Mouse (Mus musculus) embryonic facial prominence, embryonic 12.5 days (tissue): ENCODE results near the gene Atp2b2. TPM values are rescaled to one million over a fixed set of nuclear protein-coding genes. Genes with fewer than 3 reads are reported as not detected.

Experiments used
- ATAC-seq: fragments of 200-750 bp; cut with Nextera tagmentation; 2 replicates; pipeline ENCODE4 v1.8.0; 2017; ENCODE audit not compliant: insufficient number of reproducible peaks, insufficient read depth, low FRiP score, low TSS enrichment
- H3K27ac ChIP-seq: fragments of 300-500 bp; sonication (generic); 2 replicates; pipeline ENCODE4 v1.5.1; 2016; ENCODE audit warnings: mild to moderate bottlenecking
- H3K27me3 ChIP-seq: fragments of 300-500 bp; sonication (generic); 2 replicates; pipeline ENCODE4 v1.6.1; 2016; ENCODE audit warnings: mild to moderate bottlenecking, moderate library complexity
- H3K36me3 ChIP-seq: fragments of 300-500 bp; sonication (generic); 2 replicates; pipeline ENCODE4 v1.6.1; 2016; ENCODE audit warnings: mild to moderate bottlenecking
- H3K4me1 ChIP-seq: fragments of 300-500 bp; sonication (generic); 2 replicates; pipeline ENCODE4 v1.6.1; 2016
- H3K4me2 ChIP-seq: fragments of 300-500 bp; sonication (generic); replicated peaks from 2 replicates; pipeline ENCODE4 v1.6.1; 2016; ENCODE audit warnings: mild to moderate bottlenecking, moderate library complexity
- H3K4me3 ChIP-seq: fragments of 300-500 bp; sonication (generic); 2 replicates; pipeline ENCODE4 v1.5.1; 2016; ENCODE audit warnings: mild to moderate bottlenecking
- H3K9ac ChIP-seq: fragments of 300-500 bp; sonication (generic); 2 replicates; pipeline ENCODE4 v1.6.1; 2016; ENCODE audit warnings: mild to moderate bottlenecking, moderate library complexity
- H3K9me3 ChIP-seq: fragments of 300-500 bp; sonication (generic); 2 replicates; pipeline ENCODE4 v1.6.1; 2016; ENCODE audit warnings: mild to moderate bottlenecking, moderate library complexity
- WGBS: fragments of 180-500 bp; shearing (Covaris S2); methylation state at CpG from one replicate; pipeline ENCODE4 v1.1.7; 2016; 5-methylcytosine and 5-hydroxymethylcytosine counted together
- polyA plus RNA-seq: library from polyadenylated mRNA; unstranded; fragments of >200 nt; fragmentation: Nextera tagmentation; extraction: Ambion mirVana; gene quantifications from 2 replicates; pipeline ENCODE4 v1.2.1, GENCODE M21; 2016

Atp2b2 gene
- polyA plus RNA-seq, 1 experiment from 2014 or later: 1.9 TPM

DNA sequence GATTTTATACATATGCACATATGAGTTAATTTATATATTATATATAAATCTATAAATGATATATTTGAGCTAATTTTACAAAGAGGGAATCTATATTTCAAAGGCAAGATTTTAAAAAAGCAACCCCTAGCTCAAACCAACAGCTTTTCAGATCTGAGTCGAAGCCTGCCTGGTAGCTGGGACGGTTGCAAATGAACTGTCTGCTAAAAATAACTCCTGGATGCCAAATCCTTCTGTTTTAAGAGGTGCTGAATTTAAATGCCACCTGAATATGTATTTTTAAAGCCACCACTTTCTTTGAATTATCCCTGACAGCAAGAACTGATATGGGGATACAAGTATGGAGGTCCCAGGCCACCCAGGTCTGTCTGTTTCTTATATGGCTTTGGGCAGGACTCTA, 193.8 kb downstream of the Atp2b2 start:
- no peak for ATAC-seq
- 76% methylated on average over 2 of the region's 2 CpGs for WGBS
- Histone ChIP-seq H3K27ac (no peak overlapping the region), H3K9ac (no peak overlapping the region), H3K4me1 (no peaks in the 10 kb centered on the region), H3K9me3 (no peaks in the 10 kb centered on the region), H3K4me2 (no peak overlapping the region), H3K27me3 (no peaks in the 10 kb centered on the region), H3K36me3 (no peaks in the 10 kb centered on the region), H3K4me3 (no peak overlapping the region)

DNA sequence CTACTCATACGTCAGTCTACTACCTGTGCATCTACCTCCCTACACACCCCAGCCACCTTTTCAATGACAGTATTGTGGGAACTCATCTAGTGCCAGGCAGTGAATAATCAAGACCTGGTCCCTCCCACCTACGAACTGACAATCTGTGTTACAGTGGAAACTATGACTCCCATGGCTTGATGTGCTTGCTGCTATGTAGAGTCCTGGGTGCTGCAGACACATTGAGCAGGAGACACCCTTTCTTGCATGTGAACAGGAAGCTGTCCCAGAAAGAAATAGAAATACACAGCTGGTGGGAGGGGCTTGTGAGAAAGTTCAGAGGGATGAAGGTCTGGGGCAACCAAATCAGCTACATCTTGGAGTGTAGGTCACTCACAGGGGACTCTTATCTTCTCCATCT, 195.3 kb downstream of the Atp2b2 start:
- H3K4me1 ChIP-seq: no peaks in the 10 kb centered on the region
- no peak overlapping the region for H3K9ac ChIP-seq
- no peak overlapping the region for H3K27ac ChIP-seq
- H3K36me3 ChIP-seq: no peaks in the 10 kb centered on the region
- 64% methylated on average over 2 of the region's 2 CpGs for WGBS
- no peak overlapping the region for H3K4me2 ChIP-seq
- no peaks in the 10 kb centered on the region for H3K27me3 ChIP-seq
- H3K9me3 ChIP-seq: no peaks in the 10 kb centered on the region
- ATAC-seq: no peak
- H3K4me3 ChIP-seq: no peak overlapping the region

DNA sequence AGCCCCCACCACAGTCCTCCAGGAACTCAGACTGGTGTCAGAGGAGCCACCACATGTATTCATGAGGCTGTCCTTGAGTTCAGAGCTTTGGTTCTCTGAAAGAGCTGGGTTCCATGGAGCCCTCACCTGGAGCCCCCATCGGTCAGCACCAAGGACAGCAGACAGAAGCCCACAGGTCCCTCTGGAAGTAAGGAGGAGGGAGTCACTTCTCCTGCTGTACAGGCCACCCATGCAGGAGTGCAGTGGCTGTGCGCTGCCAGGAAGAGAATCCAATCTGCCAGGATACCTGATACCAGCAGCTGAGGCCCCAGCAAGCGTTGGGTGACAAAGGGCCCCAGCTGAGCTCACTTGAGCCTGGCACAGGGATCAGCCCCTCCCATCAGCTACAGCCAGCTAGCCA, 199.2 kb downstream of the Atp2b2 start:
- H3K4me2 ChIP-seq: no peak overlapping the region
- H3K9ac ChIP-seq: no peak overlapping the region
- no peaks in the 10 kb centered on the region for H3K27me3 ChIP-seq
- no peak overlapping the region for H3K4me3 ChIP-seq
- no peaks in the 10 kb centered on the region for H3K9me3 ChIP-seq
- ATAC-seq: no peak
- no peaks in the 10 kb centered on the region for H3K4me1 ChIP-seq
- 7% methylated on average over 3 of the region's 3 CpGs for WGBS
- no peaks in the 10 kb centered on the region for H3K36me3 ChIP-seq
- H3K27ac ChIP-seq: no peak overlapping the region

DNA sequence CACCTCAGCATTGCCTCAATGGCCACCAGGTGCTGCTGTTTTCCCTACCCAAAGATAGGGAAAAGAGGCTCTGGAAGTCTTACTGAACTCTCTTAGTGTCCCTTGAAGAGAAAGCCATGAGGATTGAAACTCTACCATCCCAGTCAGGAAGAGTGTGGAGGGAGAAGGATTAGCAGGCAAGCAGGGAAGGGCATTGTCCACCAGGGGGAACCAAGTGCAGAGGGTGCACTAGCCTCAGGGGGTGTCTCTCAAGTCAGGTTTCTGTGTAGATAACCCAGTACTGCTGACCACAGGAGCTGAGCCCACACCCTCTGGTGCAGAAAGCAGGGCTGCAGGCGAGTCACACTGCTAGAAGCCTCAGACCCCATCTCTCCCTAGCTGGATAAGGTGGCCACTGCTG, 203.9 kb downstream of the Atp2b2 start:
- H3K4me1 ChIP-seq: no peaks in the 10 kb centered on the region
- H3K27me3 ChIP-seq: no peaks in the 10 kb centered on the region
- no peak overlapping the region for H3K9ac ChIP-seq
- H3K4me3 ChIP-seq: no peak overlapping the region
- H3K4me2 ChIP-seq: no peak overlapping the region
- no peak overlapping the region for H3K27ac ChIP-seq
- no peak for ATAC-seq
- no peaks in the 10 kb centered on the region for H3K36me3 ChIP-seq
- no peaks in the 10 kb centered on the region for H3K9me3 ChIP-seq
- WGBS: 45% methylated on average over 1 of the region's 1 CpGs

DNA sequence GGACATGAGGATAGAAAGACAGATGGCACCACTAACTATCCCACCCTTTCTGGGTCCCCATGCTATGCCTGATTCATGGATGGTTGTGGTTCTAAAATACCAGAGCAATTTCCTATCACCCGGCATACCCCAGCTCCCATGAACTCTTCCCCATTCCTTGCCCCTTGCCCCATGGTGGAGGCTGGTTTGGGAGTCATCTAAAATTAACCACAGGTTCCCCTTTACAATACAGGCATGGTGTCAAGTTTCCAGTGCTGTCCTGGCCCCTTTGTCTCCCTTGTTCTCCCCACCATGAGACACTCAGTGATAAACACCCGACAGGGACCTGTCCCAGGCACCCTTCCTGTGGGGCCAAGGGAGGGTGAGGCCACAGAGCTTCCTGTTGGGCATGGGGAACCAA, 204.7 kb downstream of the Atp2b2 start:
- Histone ChIP-seq H3K4me2 (no peak overlapping the region), H3K36me3 (no peaks in the 10 kb centered on the region), H3K9ac (no peak overlapping the region), H3K27ac (no peak overlapping the region), H3K27me3 (no peaks in the 10 kb centered on the region), H3K9me3 (no peaks in the 10 kb centered on the region), H3K4me3 (no peak overlapping the region), H3K4me1 (no peaks in the 10 kb centered on the region)
- no peak for ATAC-seq
- 64% methylated on average over 2 of the region's 2 CpGs for WGBS

GRCm38 (mm10) chr6:113836545-113836944, 205.9 kb downstream of the Atp2b2 start:
- Histone ChIP-seq H3K4me1 (no peaks in the 10 kb centered on the region), H3K4me3 (no peak overlapping the region), H3K9ac (no peak overlapping the region), H3K36me3 (no peaks in the 10 kb centered on the region), H3K4me2 (no peak overlapping the region), H3K27ac (no peak overlapping the region), H3K9me3 (no peaks in the 10 kb centered on the region), H3K27me3 (no peaks in the 10 kb centered on the region)
- ATAC-seq: no peak
- WGBS: 65% methylated on average over 3 of the region's 3 CpGs

- Histone ChIP-seq H3K4me2 (no peak overlapping the region), H3K4me1 (no peaks in the 10 kb centered on the region), H3K4me3 (no peak overlapping the region), H3K36me3 (no peaks in the 10 kb centered on the region), H3K9ac (no peak overlapping the region), H3K27me3 (no peaks in the 10 kb centered on the region), H3K27ac (no peak overlapping the region), H3K9me3 (no peaks in the 10 kb centered on the region)
- no peak for ATAC-seq
- 93% methylated on average over 2 of the region's 2 CpGs for WGBS
Measured at GRCm38 (mm10) chr6:113830463-113830862, 211.9 kb downstream of the Atp2b2 start.

- Histone ChIP-seq H3K27ac (no peak overlapping the region), H3K4me2 (no peak overlapping the region), H3K9ac (no peak overlapping the region), H3K9me3 (no peaks in the 10 kb centered on the region), H3K4me1 (no peaks in the 10 kb centered on the region), H3K4me3 (no peak overlapping the region), H3K36me3 (no peaks in the 10 kb centered on the region), H3K27me3 (no peaks in the 10 kb centered on the region)
- 82% methylated on average over 4 of the region's 4 CpGs for WGBS
- no peak for ATAC-seq
Measured at GRCm38 (mm10) chr6:113827309-113827708, 215.1 kb downstream of the Atp2b2 start.

DNA sequence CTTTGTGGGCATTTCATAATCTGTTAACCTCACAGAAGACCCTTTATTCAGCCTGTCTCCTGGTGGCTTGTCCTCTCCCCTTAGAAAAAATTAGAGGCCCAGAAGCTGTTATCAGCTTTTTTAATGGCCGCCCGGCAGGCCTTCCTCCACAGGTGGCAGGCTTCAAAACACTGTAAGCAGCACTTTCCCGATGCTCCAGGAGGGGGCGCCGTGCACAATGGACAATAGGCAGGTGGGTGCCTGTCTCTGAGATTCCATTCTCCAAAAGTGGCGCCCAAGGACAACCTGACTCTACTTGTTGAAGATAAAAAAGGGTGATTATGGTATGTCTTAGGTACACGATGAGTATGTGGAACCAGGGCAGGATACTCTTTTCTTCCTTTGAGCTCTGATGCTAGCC, 220.0 kb downstream of the Atp2b2 start:
- H3K9ac ChIP-seq: no peak overlapping the region
- H3K4me3 ChIP-seq: no peak overlapping the region
- no peaks in the 10 kb centered on the region for H3K4me1 ChIP-seq
- H3K27ac ChIP-seq: no peak overlapping the region
- WGBS: 41% methylated on average over 7 of the region's 7 CpGs
- H3K9me3 ChIP-seq: no peaks in the 10 kb centered on the region
- H3K36me3 ChIP-seq: no peaks in the 10 kb centered on the region
- ATAC-seq: no peak
- H3K4me2 ChIP-seq: no peak overlapping the region
- no peaks in the 10 kb centered on the region for H3K27me3 ChIP-seq

GRCm38 (mm10) chr6:113816690-113817089, 225.7 kb downstream of the Atp2b2 start:
- WGBS: 88% methylated on average over 3 of the region's 3 CpGs
- Histone ChIP-seq H3K9me3 (no peaks in the 10 kb centered on the region), H3K36me3 (no peaks in the 10 kb centered on the region), H3K27me3 (no peaks in the 10 kb centered on the region), H3K4me3 (no peak overlapping the region), H3K9ac (no peak overlapping the region), H3K4me2 (no peak overlapping the region), H3K27ac (no peak overlapping the region), H3K4me1 (no peaks in the 10 kb centered on the region)
- no peak for ATAC-seq

- Histone ChIP-seq H3K27ac (no peak overlapping the region), H3K36me3 (no peaks in the 10 kb centered on the region), H3K4me1 (no peaks in the 10 kb centered on the region), H3K4me3 (no peak overlapping the region), H3K9ac (no peak overlapping the region), H3K4me2 (no peak overlapping the region), H3K27me3 (no peaks in the 10 kb centered on the region), H3K9me3 (no peaks in the 10 kb centered on the region)
- ATAC-seq: no peak
- WGBS: 65% methylated on average over 1 of the region's 1 CpGs
Measured at GRCm38 (mm10) chr6:113811462-113811861, 231.0 kb downstream of the Atp2b2 start.

- Histone ChIP-seq H3K4me3 (no peak overlapping the region), H3K4me1 (no peaks in the 10 kb centered on the region), H3K9ac (no peak overlapping the region), H3K27ac (no peak overlapping the region), H3K9me3 (no peaks in the 10 kb centered on the region), H3K4me2 (no peak overlapping the region), H3K36me3 (no peaks in the 10 kb centered on the region), H3K27me3 (no peaks in the 10 kb centered on the region)
- ATAC-seq: no peak
- 68% methylated on average over 4 of the region's 4 CpGs for WGBS
Measured at GRCm38 (mm10) chr6:113810667-113811066, 231.7 kb downstream of the Atp2b2 start.

- 72% methylated on average over 5 of the region's 5 CpGs for WGBS
- Histone ChIP-seq H3K4me3 (no peak overlapping the region), H3K36me3 (no peaks in the 10 kb centered on the region), H3K9ac (no peak overlapping the region), H3K27ac (no peak overlapping the region), H3K27me3 (no peaks in the 10 kb centered on the region), H3K4me1 (no peaks in the 10 kb centered on the region), H3K9me3 (no peaks in the 10 kb centered on the region), H3K4me2 (no peak overlapping the region)
- ATAC-seq: no peak
Measured at GRCm38 (mm10) chr6:113806241-113806640, 236.2 kb downstream of the Atp2b2 start.
